Mouse (Mus musculus): Measurements from ENCODE around the gene Ccm2. TPM values are rescaled to one million over a fixed set of nuclear protein-coding genes. Genes with fewer than 3 reads are reported as not detected.

The Ccm2 gene
- polyA plus RNA-seq, 1 experiment: 92.5 TPM

- H3K4me1 ChIP-seq (ENCODE audit: control insufficient read depth, insufficient read depth, low read length): peaks cover 20% of the 10 kb centered on the region
- peak in 1 of 2 experiments; percentile 30 for DNase-seq
- no peak overlapping the region for H3K4me3 ChIP-seq (replicated peaks; ENCODE audit: insufficient read depth, low read depth, low read length)
- WGBS: 73% methylated on average over 9 of the region's 9 CpGs
- no peak overlapping the region for H3K27ac ChIP-seq (ENCODE audit: insufficient read depth, low read length)
- no peaks in the 10 kb centered on the region for H3K27me3 ChIP-seq (ENCODE audit: control insufficient read depth, insufficient read depth, low read length)
- TF ChIP-seq POLR2A (IDR thresholded peaks at IDR 0.05; ENCODE audit: borderline replicate concordance, insufficient read depth, low read length) (no peak), CTCF (IDR thresholded peaks at IDR 0.05; ENCODE audit: borderline replicate concordance, insufficient read depth, low read depth, low read length) (no peak)
These were observed 56.0 kb downstream of the Ccm2 start for GRCm38 (mm10) chr11:6602662-6603061.

- no peak for TF ChIP-seq CTCF (IDR thresholded peaks at IDR 0.05; ENCODE audit: borderline replicate concordance, insufficient read depth, low read depth, low read length)
- no peak for TF ChIP-seq POLR2A (IDR thresholded peaks at IDR 0.05; ENCODE audit: borderline replicate concordance, insufficient read depth, low read length)
- DNase-seq: no peak
- H3K4me1 ChIP-seq (ENCODE audit: control insufficient read depth, insufficient read depth, low read length): peaks cover 20% of the 10 kb centered on the region
- H3K27ac ChIP-seq (ENCODE audit: insufficient read depth, low read length): no peak overlapping the region
- H3K4me3 ChIP-seq (replicated peaks; ENCODE audit: insufficient read depth, low read depth, low read length): no peak overlapping the region
- WGBS: 32% methylated on average over 9 of the region's 9 CpGs
- H3K27me3 ChIP-seq (ENCODE audit: control insufficient read depth, insufficient read depth, low read length): no peaks in the 10 kb centered on the region
These were observed 56.5 kb downstream of the Ccm2 start for GRCm38 (mm10) chr11:6603224-6603623.

- H3K27ac ChIP-seq (ENCODE audit: insufficient read depth, low read length): peak overlapping the region; percentile 88
- WGBS: 2% methylated on average over 12 of the region's 12 CpGs
- TF ChIP-seq CTCF (IDR thresholded peaks at IDR 0.05; ENCODE audit: borderline replicate concordance, insufficient read depth, low read depth, low read length): no peak
- no peaks in the 10 kb centered on the region for H3K27me3 ChIP-seq (ENCODE audit: control insufficient read depth, insufficient read depth, low read length)
- peak; percentile 71 to 76 for DNase-seq
- H3K4me3 ChIP-seq (replicated peaks; ENCODE audit: insufficient read depth, low read depth, low read length): peak overlapping the region; percentile 63
- peaks cover 17% of the 10 kb centered on the region for H3K4me1 ChIP-seq (ENCODE audit: control insufficient read depth, insufficient read depth, low read length)
These were observed 57.4 kb downstream of the Ccm2 start for GRCm38 (mm10) chr11:6603887-6604603.

GRCm38 (mm10) chr11:6604604-6604936, 57.9 kb downstream of the Ccm2 start:
- no peak for DNase-seq
- Histone ChIP-seq H3K27me3 (ENCODE audit: control insufficient read depth, insufficient read depth, low read length) (no peaks in the 10 kb centered on the region), H3K4me1 (ENCODE audit: control insufficient read depth, insufficient read depth, low read length) (peaks cover 13% of the 10 kb centered on the region), H3K27ac (ENCODE audit: insufficient read depth, low read length) (peak overlapping the region; percentile 88), H3K4me3 (replicated peaks; ENCODE audit: insufficient read depth, low read depth, low read length) (peak overlapping the region; percentile 63)
- no peak for TF ChIP-seq CTCF (IDR thresholded peaks at IDR 0.05; ENCODE audit: borderline replicate concordance, insufficient read depth, low read depth, low read length)
- TF ChIP-seq POLR2A (IDR thresholded peaks at IDR 0.05; ENCODE audit: borderline replicate concordance, insufficient read depth, low read length): no peak

DNA sequence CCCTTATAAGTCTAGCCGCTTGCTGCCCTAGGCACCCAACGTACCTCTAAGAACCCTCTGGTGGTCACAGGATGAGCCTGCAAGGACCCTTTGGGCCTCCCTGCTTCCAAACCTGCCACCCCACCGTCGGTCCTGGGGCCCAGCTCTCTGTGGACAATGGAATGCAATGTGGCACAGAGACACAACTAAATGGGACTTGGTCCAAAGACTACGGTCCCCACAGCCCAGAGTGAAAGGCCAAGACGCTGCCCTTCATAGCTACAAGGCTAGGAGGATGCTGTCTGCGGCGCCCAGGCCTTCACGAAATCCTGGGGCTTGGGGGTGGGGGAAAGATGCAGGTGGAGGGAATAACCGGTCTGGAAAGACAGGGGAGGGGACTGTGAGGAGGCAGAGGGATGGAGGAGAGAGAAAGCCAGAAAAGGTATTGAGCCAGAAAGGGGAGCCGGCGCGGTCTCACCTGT, 58.4 kb downstream of the Ccm2 start:
- WGBS: 3% methylated on average over 13 of the region's 13 CpGs
- H3K4me3 ChIP-seq (replicated peaks; ENCODE audit: insufficient read depth, low read depth, low read length): peak overlapping the region; percentile 63
- H3K4me1 ChIP-seq (ENCODE audit: control insufficient read depth, insufficient read depth, low read length): peaks cover 9% of the 10 kb centered on the region
- peak overlapping the region; percentile 88 for H3K27ac ChIP-seq (ENCODE audit: insufficient read depth, low read length)
- DNase-seq: peak in 1 of 2 experiments; percentile 63
- TF ChIP-seq CTCF (IDR thresholded peaks at IDR 0.05; ENCODE audit: borderline replicate concordance, insufficient read depth, low read depth, low read length) (peak; percentile 23; the same call in 1 of the 2 replicates), POLR2A (IDR thresholded peaks at IDR 0.05; ENCODE audit: borderline replicate concordance, insufficient read depth, low read length) (no peak)
- H3K27me3 ChIP-seq (ENCODE audit: control insufficient read depth, insufficient read depth, low read length): no peaks in the 10 kb centered on the region

- WGBS: under 1% methylated on average over 38 of the region's 41 CpGs
- peak within 1 kb of the TSS; percentile 63 for H3K4me3 ChIP-seq (replicated peaks; ENCODE audit: insufficient read depth, low read depth, low read length)
- DNase-seq: peak; percentile 87 to 90
- H3K27me3 ChIP-seq (ENCODE audit: control insufficient read depth, insufficient read depth, low read length): no peaks in the 10 kb centered on the region
- peak; percentile 79; the same call in 1 of the 2 replicates for TF ChIP-seq POLR2A (IDR thresholded peaks at IDR 0.05; ENCODE audit: borderline replicate concordance, insufficient read depth, low read length)
- no peak for TF ChIP-seq CTCF (IDR thresholded peaks at IDR 0.05; ENCODE audit: borderline replicate concordance, insufficient read depth, low read depth, low read length)
- H3K27ac ChIP-seq (ENCODE audit: insufficient read depth, low read length): peak within 1 kb of the TSS; percentile 88
- H3K4me1 ChIP-seq (ENCODE audit: control insufficient read depth, insufficient read depth, low read length): peaks cover 9% of the 10 kb centered on the region
These were observed 59.1 kb downstream of the Ccm2 start, which contains the start of gene Nacad for GRCm38 (mm10) chr11:6605491-6606399. Gene Nacad (minus strand): TSS chr11:6606053.

- TF ChIP-seq POLR2A (IDR thresholded peaks at IDR 0.05; ENCODE audit: borderline replicate concordance, insufficient read depth, low read length): no peak
- no peak for TF ChIP-seq CTCF (IDR thresholded peaks at IDR 0.05; ENCODE audit: borderline replicate concordance, insufficient read depth, low read depth, low read length)
- 83% methylated on average over 12 of the region's 12 CpGs for WGBS
- no peak overlapping the region for H3K4me3 ChIP-seq (replicated peaks; ENCODE audit: insufficient read depth, low read depth, low read length)
- no peak for DNase-seq
- H3K4me1 ChIP-seq (ENCODE audit: control insufficient read depth, insufficient read depth, low read length): no peaks in the 10 kb centered on the region
- H3K27ac ChIP-seq (ENCODE audit: insufficient read depth, low read length): no peak overlapping the region
- H3K27me3 ChIP-seq (ENCODE audit: control insufficient read depth, insufficient read depth, low read length): no peaks in the 10 kb centered on the region
These were observed 68.8 kb downstream of the Ccm2 start for GRCm38 (mm10) chr11:6615250-6616205.

All from cerebellum, adult 2 months (tissue).